Mouse (Mus musculus): Measurements from ENCODE around the gene Padi3. TPM values are rescaled to one million over a fixed set of nuclear protein-coding genes. Genes with fewer than 3 reads are reported as not detected.

Gene Padi3
- polyA plus RNA-seq, 1 experiment = 0.47 TPM

DNA sequence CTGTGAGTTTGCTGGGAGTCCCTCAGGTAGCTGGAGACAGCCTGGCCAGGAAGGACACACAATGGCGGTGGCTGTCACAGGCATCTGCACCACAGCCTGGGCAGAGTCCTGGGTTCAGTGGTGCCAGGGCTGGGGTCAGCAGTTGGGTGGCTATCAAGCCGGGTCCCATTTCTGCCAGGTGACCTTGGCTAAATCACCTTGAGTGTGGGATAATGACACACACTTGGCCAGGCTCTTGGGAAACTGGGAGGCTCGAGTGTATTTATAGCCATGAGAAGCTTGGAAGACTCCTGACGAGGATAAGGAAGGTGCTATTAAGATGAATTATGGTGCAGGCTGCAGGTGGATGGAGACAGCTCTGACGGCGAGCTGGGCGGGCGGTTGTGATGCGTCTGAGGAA, 5.8 kb downstream of the Padi3 start:
- H3K4me3 ChIP-seq (ENCODE audit: insufficient read depth, low read length) = no peak overlapping the region
- TF ChIP-seq CTCF (IDR thresholded peaks at IDR 0.05; ENCODE audit: low read depth, low read length) (no peak), POLR2A (IDR thresholded peaks at IDR 0.05; ENCODE audit: borderline replicate concordance, low read depth, low read length) (no peak)

DNA sequence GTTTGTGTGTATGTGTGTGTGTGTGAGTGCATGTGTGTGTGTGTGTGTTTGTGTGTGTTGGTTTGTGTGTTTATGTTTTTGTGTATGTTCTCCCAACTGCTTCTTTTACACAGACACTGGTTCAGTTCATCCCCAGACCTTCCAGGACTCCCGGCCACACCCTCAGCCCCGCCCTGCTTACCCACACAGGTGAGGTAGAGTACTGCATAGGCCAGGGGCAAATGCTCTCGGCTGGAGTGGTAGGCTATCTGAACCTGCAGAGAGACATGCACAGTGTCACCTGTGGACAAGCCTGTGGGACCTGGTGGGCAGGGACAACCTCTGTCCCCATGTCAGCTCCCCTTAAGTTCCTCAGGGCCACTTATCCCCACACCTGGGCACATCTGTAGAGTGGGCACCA, 9.1 kb downstream of the Padi3 start:
- Histone ChIP-seq H3K4me1 (ENCODE audit: control insufficient read depth, insufficient read depth, low read length) (no peaks in the 10 kb centered on the region), H3K4me3 (ENCODE audit: insufficient read depth, low read length) (no peak overlapping the region), H3K27ac (ENCODE audit: insufficient read depth, low read depth, low read length) (no peak overlapping the region)
- TF ChIP-seq CTCF (IDR thresholded peaks at IDR 0.05; ENCODE audit: low read depth, low read length) (no peak), POLR2A (IDR thresholded peaks at IDR 0.05; ENCODE audit: borderline replicate concordance, low read depth, low read length) (no peak)

More for the DNA sequence above, 5.8 kb downstream of the Padi3 start:
- Histone ChIP-seq H3K27ac (ENCODE audit: insufficient read depth, low read depth, low read length) (no peak overlapping the region), H3K4me1 (ENCODE audit: control insufficient read depth, insufficient read depth, low read length) (no peaks in the 10 kb centered on the region)

DNA sequence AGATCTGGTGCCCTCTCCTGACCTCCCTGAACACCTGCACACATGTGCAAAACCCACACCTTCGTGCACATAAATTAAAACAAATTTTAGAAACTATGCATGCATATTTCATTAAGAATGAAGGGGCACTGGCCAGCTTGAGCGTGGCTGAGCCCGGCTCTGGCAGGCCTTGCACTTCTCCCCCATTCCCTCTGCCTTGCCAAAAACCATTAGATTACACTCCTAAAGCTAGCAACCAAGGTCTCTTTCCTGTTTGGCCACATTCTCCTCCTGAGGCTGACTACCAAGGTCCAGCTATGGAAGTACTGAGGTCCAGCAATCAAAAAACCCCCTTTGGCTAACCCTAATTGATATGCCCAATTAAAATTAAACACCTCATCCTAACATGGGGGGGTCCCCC, 13.7 kb downstream of the Padi3 start:
- Histone ChIP-seq H3K4me1 (ENCODE audit: control insufficient read depth, insufficient read depth, low read length) (no peaks in the 10 kb centered on the region), H3K27ac (ENCODE audit: insufficient read depth, low read depth, low read length) (no peak overlapping the region), H3K4me3 (ENCODE audit: insufficient read depth, low read length) (no peak overlapping the region)
- TF ChIP-seq POLR2A (IDR thresholded peaks at IDR 0.05; ENCODE audit: borderline replicate concordance, low read depth, low read length) = no peak
- no peak for TF ChIP-seq CTCF (IDR thresholded peaks at IDR 0.05; ENCODE audit: low read depth, low read length)

DNA sequence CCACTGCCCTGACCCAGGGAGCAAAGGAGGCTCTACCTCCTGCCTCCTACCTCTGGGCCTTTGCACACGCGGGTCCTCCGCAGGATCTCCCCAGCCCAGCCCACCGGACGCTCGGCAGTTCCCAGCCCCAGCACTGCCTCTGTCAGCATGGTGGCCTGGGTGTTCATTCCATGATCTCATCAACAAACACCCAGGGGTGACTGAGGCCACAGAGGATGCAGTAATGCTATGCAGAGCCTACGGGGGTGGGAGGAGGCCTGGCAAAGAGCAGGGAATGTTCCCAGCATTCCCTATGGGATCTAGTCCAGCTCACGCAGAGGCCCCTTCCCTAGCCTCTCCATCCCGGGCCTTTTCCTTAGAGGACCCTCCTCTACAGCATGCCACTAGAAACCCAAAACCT, 15.8 kb downstream of the Padi3 start:
- H3K27ac ChIP-seq (ENCODE audit: insufficient read depth, low read depth, low read length) = no peak overlapping the region
- TF ChIP-seq POLR2A (IDR thresholded peaks at IDR 0.05; ENCODE audit: borderline replicate concordance, low read depth, low read length) = no peak
- TF ChIP-seq CTCF (IDR thresholded peaks at IDR 0.05; ENCODE audit: low read depth, low read length) = no peak
- peaks cover 8% of the 10 kb centered on the region; the same call in 1 of the 2 replicates for H3K4me1 ChIP-seq (ENCODE audit: control insufficient read depth, insufficient read depth, low read length)
- H3K4me3 ChIP-seq (ENCODE audit: insufficient read depth, low read length) = no peak overlapping the region

DNA sequence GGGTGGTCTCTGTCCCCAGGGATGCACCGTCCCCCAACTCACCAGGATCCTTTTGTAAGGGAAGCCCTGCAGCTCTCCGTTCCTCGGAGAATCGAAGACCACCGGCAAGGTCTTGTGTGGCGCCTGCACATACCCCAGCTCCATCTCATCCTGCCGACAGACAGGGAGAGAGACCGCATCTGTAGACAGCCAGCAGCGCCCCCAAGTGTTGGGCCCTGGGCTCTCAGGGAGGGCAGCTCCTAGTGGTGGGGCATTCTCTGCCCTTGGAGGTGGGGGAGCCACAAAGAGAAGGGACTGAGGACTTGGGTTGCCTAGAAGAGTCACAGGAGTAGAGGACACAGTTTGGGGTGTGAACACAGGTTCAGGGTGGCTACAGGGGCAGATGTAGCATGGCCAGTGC, 16.7 kb downstream of the Padi3 start:
- no peak overlapping the region for H3K4me3 ChIP-seq (ENCODE audit: insufficient read depth, low read length)
- H3K27ac ChIP-seq (ENCODE audit: insufficient read depth, low read depth, low read length) = no peak overlapping the region
- H3K4me1 ChIP-seq (ENCODE audit: control insufficient read depth, insufficient read depth, low read length) = peaks cover 10% of the 10 kb centered on the region
- TF ChIP-seq CTCF (IDR thresholded peaks at IDR 0.05; ENCODE audit: low read depth, low read length) (no peak), POLR2A (IDR thresholded peaks at IDR 0.05; ENCODE audit: borderline replicate concordance, low read depth, low read length) (no peak)

DNA sequence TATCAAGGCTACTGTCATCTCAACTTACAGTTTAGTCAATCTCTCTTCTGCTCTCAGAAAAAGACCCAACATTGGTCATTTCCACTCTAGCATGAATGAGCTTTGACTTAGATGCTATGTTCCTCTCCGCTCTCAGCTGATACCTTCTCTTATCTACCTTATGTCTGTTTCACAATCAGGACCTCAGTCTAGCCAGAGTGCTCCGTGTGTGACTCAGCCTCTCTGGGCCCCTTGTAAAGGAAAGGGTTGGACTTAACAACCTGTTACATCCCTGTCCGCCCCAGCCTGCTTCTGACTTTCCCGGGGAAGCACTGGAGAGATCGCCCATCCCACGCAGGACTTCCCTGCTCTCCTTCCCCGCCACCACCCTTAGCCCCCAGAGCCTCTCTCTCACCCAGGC, 17.9 kb downstream of the Padi3 start:
- no peak overlapping the region for H3K4me3 ChIP-seq (ENCODE audit: insufficient read depth, low read length)
- peaks cover 21% of the 10 kb centered on the region for H3K4me1 ChIP-seq (ENCODE audit: control insufficient read depth, insufficient read depth, low read length)
- H3K27ac ChIP-seq (ENCODE audit: insufficient read depth, low read depth, low read length) = no peak overlapping the region
- TF ChIP-seq POLR2A (IDR thresholded peaks at IDR 0.05; ENCODE audit: borderline replicate concordance, low read depth, low read length) (no peak), CTCF (IDR thresholded peaks at IDR 0.05; ENCODE audit: low read depth, low read length) (no peak)

DNA sequence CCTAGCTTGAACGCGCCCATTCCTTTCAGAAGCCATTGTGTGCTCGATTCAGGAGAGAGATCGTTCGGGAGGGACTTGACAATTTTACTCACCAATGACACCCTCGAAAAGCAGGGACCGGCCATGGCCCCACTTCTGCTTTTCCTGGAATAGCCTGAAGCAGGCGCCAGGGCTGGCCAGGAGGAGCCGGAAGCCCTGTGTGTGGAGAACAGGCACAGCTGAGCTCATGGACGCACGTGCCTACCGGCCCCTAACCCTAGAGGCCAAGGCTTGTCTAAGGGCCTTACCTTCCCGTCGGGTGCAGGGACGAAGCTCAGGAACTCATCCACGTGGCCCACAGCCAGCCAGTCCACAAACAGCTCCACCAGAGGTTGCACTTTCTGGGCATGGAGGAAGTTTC, 19.4 kb downstream of the Padi3 start:
- no peak for TF ChIP-seq CTCF (IDR thresholded peaks at IDR 0.05; ENCODE audit: low read depth, low read length)
- no peak for TF ChIP-seq POLR2A (IDR thresholded peaks at IDR 0.05; ENCODE audit: borderline replicate concordance, low read depth, low read length)

DNA sequence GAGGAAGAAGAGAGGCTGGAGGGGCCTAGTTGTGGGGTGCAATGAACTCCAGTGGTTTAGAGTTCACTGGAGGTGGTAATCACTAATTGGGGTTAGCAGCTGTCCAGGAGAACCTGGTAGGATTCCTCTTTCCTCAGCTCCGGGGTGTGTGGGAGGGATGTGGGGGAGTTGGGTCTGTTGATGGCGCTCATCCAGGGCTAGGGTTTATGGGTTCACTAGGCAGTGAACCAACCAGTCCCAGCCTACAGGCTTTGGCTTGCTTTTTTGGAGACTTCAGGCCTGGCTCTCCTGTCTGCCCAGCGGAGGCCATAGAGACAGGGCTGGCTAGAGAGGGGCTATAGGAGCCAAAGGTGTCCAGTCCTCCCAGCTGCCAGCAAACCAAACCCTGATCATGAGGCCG, 20.5 kb downstream of the Padi3 start:
- no peak for TF ChIP-seq CTCF (IDR thresholded peaks at IDR 0.05; ENCODE audit: low read depth, low read length)
- no peak for TF ChIP-seq POLR2A (IDR thresholded peaks at IDR 0.05; ENCODE audit: borderline replicate concordance, low read depth, low read length)
- Histone ChIP-seq H3K4me3 (ENCODE audit: insufficient read depth, low read length) (no peak overlapping the region), H3K27ac (ENCODE audit: insufficient read depth, low read depth, low read length) (no peak overlapping the region), H3K4me1 (ENCODE audit: control insufficient read depth, insufficient read depth, low read length) (peaks cover 26% of the 10 kb centered on the region)

More for the DNA sequence above, 19.4 kb downstream of the Padi3 start:
- H3K27ac ChIP-seq (ENCODE audit: insufficient read depth, low read depth, low read length) = no peak overlapping the region
- H3K4me3 ChIP-seq (ENCODE audit: insufficient read depth, low read length) = no peak overlapping the region
- H3K4me1 ChIP-seq (ENCODE audit: control insufficient read depth, insufficient read depth, low read length) = peaks cover 26% of the 10 kb centered on the region

DNA sequence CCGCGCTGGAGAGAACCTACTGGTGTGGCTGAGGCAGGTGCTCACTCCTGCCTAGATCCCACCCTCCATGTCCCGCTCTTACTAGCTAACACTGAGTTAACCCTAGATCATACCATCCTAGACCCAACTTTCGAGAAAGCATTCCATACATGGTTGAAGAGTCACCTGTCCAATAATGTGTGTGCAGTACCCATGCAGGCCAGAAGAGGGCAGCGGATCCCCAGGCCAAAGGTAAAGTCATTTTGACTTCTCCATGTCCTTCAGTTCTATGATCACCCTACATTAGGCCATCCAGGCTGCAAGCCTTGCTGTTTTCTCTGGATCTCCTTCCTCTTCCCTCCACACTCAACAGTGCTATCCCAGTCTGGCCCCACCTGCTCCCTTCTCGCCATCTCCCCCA, 21.5 kb downstream of the Padi3 start:
- Histone ChIP-seq H3K4me1 (ENCODE audit: control insufficient read depth, insufficient read depth, low read length) (peaks cover 26% of the 10 kb centered on the region), H3K27ac (ENCODE audit: insufficient read depth, low read depth, low read length) (no peak overlapping the region), H3K4me3 (ENCODE audit: insufficient read depth, low read length) (no peak overlapping the region)
- TF ChIP-seq CTCF (IDR thresholded peaks at IDR 0.05; ENCODE audit: low read depth, low read length) (peak; percentile 62), POLR2A (IDR thresholded peaks at IDR 0.05; ENCODE audit: borderline replicate concordance, low read depth, low read length) (no peak)

DNA sequence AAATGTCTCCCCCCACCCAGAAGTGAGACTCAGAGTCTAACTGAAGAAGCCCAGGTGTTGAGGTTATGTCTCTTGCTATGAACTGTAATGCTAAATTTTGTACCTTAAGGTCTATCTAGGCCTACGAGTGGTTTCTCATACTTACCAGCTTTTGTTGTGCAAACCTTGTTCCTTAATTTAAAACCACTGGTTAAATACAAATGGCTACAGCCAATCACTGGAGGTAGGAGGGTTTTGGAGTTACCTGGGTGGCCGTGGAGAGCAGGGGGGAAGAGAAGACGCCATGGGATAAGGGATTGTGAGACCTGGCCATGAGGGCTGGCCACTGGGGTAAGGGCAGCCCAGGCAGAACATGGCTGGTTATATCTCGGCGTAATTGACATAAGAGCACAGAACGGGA, 22.2 kb downstream of the Padi3 start:
- H3K4me3 ChIP-seq (ENCODE audit: insufficient read depth, low read length) = no peak overlapping the region
- peak overlapping the region; percentile 69 for H3K27ac ChIP-seq (ENCODE audit: insufficient read depth, low read depth, low read length)
- no peak for TF ChIP-seq CTCF (IDR thresholded peaks at IDR 0.05; ENCODE audit: low read depth, low read length)
- no peak for TF ChIP-seq POLR2A (IDR thresholded peaks at IDR 0.05; ENCODE audit: borderline replicate concordance, low read depth, low read length)
- peaks cover 26% of the 10 kb centered on the region for H3K4me1 ChIP-seq (ENCODE audit: control insufficient read depth, insufficient read depth, low read length)

DNA sequence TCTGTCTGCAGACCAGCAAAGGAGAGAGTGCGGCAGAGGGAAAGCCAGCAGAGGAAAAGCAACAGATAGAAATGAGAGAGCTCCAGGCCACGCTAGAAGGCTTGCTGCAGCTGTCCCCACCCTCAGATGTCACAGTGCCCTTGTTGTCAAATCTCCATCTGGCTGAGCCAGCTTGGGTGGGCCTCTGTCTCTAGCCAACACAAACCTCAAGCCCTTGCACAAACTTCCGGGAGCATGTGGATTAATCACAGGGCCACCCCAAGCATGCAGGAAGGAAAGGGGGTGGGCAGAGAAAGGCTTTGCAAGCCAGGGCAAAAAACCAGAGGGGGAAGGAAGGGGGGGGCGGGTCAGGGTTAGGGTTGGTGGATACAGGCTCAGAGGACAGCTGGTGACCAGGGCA, 23.0 kb downstream of the Padi3 start:
- TF ChIP-seq CTCF (IDR thresholded peaks at IDR 0.05; ENCODE audit: low read depth, low read length) = no peak
- TF ChIP-seq POLR2A (IDR thresholded peaks at IDR 0.05; ENCODE audit: borderline replicate concordance, low read depth, low read length) = no peak
- Histone ChIP-seq H3K4me3 (ENCODE audit: insufficient read depth, low read length) (no peak overlapping the region), H3K27ac (ENCODE audit: insufficient read depth, low read depth, low read length) (peak overlapping the region; percentile 93), H3K4me1 (ENCODE audit: control insufficient read depth, insufficient read depth, low read length) (peaks cover 28% of the 10 kb centered on the region)
